Mouse (Mus musculus) kidney, embryonic 16.5 days (tissue): ENCODE results near the gene Acot8. TPM values are rescaled to one million over a fixed set of nuclear protein-coding genes. Genes with fewer than 3 reads are reported as not detected.

Experiments
- ATAC-seq: fragments of 200-750 bp; cut with Nextera tagmentation; 2 replicates; pipeline ENCODE4 v1.8.0; 2017; ENCODE audit warnings: moderate TSS enrichment; ENCODE audit not compliant: low FRiP score, low TSS enrichment
- H3K27ac ChIP-seq: fragments of 300-500 bp; sonication (generic); 2 replicates; pipeline ENCODE4 v1.5.1; 2014; ENCODE audit warnings: low read length
- H3K27me3 ChIP-seq: fragments of 300-500 bp; sonication (generic); 2 replicates; pipeline ENCODE4 v1.6.1; 2014; ENCODE audit warnings: low read length, control low read depth, mixed read lengths; ENCODE audit not compliant: insufficient read depth
- H3K36me3 ChIP-seq: fragments of 300-500 bp; sonication (generic); 2 replicates; pipeline ENCODE4 v1.6.1; 2014; ENCODE audit warnings: low read length, control low read depth, mixed read lengths; ENCODE audit not compliant: insufficient read depth
- H3K4me1 ChIP-seq: fragments of 300-500 bp; sonication (generic); 2 replicates; pipeline ENCODE4 v1.6.1; 2014; ENCODE audit warnings: low read length, control low read depth, mixed read lengths; ENCODE audit not compliant: insufficient read depth
- H3K4me2 ChIP-seq: fragments of 300-500 bp; sonication (generic); replicated peaks from 2 replicates; pipeline ENCODE4 v1.6.1; 2014; ENCODE audit warnings: low read depth, low read length
- H3K4me3 ChIP-seq: fragments of 300-500 bp; sonication (generic); 2 replicates; pipeline ENCODE4 v1.5.1; 2014; ENCODE audit warnings: mild to moderate bottlenecking, low read length
- H3K9ac ChIP-seq: fragments of 300-500 bp; sonication (generic); replicated peaks from 2 replicates; pipeline ENCODE4 v1.6.1; 2014; ENCODE audit warnings: low read length
- H3K9me3 ChIP-seq: fragments of 300-500 bp; sonication (generic); 2 replicates; pipeline ENCODE4 v1.6.1; 2016; ENCODE audit warnings: low read length, control low read depth
- WGBS: fragments of 180-500 bp; shearing (Covaris S2); extraction: QIAGEN DNeasy Blood & Tissue Kit; methylation state at CpG from one replicate; pipeline ENCODE4 v1.1.7; 2014; 5-methylcytosine and 5-hydroxymethylcytosine counted together
- polyA plus RNA-seq: library from polyadenylated mRNA; unstranded; fragments of >200 nt; fragmentation: Nextera tagmentation; extraction: Ambion mirVana; gene quantifications from 2 replicates; pipeline ENCODE4 v1.2.1, GENCODE M21; 2015

Acot8 gene
- polyA plus RNA-seq, 1 experiment from 2014 or later: 30.8 TPM

GRCm38 (mm10) chr2:164829090-164829489 is 24.4 kb upstream of the Acot8 start:
- WGBS: 96% methylated on average over 1 of the region's 1 CpGs
- peaks cover 27% of the 10 kb centered on the region for H3K36me3 ChIP-seq
- no peak for ATAC-seq

DNA sequence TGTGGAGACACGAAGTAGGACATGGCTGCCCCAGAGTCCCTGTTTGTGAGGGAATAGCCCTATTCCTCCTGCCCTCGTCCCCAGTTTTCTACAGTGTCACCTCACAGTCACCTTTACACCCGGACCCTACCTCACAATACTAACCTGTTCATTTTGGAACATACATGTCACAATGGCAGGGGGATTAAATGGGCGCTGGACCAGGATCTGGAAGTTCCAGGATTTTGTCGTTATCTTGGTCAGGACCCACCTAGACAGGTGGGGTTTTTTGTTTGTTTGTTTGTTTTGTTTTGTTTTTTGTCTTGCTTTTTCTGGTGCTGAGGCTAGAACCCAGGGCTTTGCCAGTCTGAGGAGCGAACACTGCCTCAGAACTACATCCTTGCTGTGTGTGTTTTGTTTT is 23.8 kb upstream of the Acot8 start, which contains the start of gene Spata25:
Gene Spata25, minus strand, starts transcription at position 101 of the 400 bp plus-strand sequence.
- 81% methylated on average over 6 of the region's 6 CpGs for WGBS
- Histone ChIP-seq H3K9me3 (no peaks in the 10 kb centered on the region), H3K9ac (no peak within 1 kb of the TSS), H3K4me1 (peaks cover 7% of the 10 kb centered on the region), H3K36me3 (peaks cover 27% of the 10 kb centered on the region), H3K27ac (no peak within 1 kb of the TSS), H3K4me2 (no peak within 1 kb of the TSS), H3K4me3 (no peak within 1 kb of the TSS), H3K27me3 (no peaks in the 10 kb centered on the region)
- ATAC-seq: no peak

More at GRCm38 (mm10) chr2:164829090-164829489, 24.4 kb upstream of the Acot8 start:
- Histone ChIP-seq H3K4me1 (peaks cover 2% of the 10 kb centered on the region), H3K9ac (no peak overlapping the region), H3K9me3 (no peaks in the 10 kb centered on the region), H3K4me2 (no peak overlapping the region), H3K27ac (no peak overlapping the region), H3K4me3 (no peak overlapping the region), H3K27me3 (no peaks in the 10 kb centered on the region)

DNA sequence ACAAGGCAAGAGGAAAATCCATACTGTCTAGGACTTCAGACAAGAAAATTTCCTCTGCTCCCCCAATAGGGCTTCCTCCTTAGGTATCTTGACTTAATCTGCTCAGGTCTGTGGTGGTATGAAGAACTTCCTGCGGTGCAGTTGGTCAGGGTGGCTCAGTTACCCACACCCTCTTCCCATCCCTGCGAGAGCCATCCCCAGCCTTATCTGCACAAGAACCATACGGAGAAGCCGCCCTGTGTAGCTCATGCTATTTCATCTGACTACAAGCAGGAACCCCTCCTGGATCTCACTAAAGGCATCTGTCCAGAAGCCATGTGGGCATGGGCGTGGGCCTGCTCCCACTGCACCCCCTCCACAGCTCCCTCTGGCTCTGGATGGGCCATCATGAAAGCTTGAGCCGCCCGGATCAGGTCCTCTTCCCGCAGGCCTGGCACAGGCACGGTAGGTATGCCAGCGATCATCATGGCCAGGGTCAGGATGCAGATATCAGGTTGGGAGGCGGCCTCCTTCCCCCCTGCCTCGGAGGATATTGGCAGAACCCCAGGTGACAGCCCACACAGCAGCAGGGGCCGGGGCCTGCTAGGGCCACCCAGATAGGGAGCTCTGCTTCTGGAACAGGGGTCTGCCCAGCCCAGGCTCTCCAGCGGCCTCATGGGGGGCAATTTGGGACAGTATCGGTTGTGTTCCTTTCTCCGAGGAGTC is 22.6 kb upstream of the Acot8 start:
- no peak overlapping the region for H3K4me3 ChIP-seq
- no peak for ATAC-seq
- H3K9me3 ChIP-seq: no peaks in the 10 kb centered on the region
- peaks cover 12% of the 10 kb centered on the region for H3K4me1 ChIP-seq
- H3K27me3 ChIP-seq: no peaks in the 10 kb centered on the region
- H3K9ac ChIP-seq: no peak overlapping the region
- WGBS: 88% methylated on average over 16 of the region's 16 CpGs
- H3K4me2 ChIP-seq: no peak overlapping the region
- H3K36me3 ChIP-seq: peaks cover 27% of the 10 kb centered on the region
- H3K27ac ChIP-seq: no peak overlapping the region

GRCm38 (mm10) chr2:164825521-164825920 is 20.8 kb upstream of the Acot8 start:
- 94% methylated on average over 17 of the region's 17 CpGs for WGBS
- no peak overlapping the region for H3K4me2 ChIP-seq
- H3K9me3 ChIP-seq: no peaks in the 10 kb centered on the region
- H3K4me1 ChIP-seq: peaks cover 14% of the 10 kb centered on the region
- no peak overlapping the region for H3K9ac ChIP-seq
- peaks cover 27% of the 10 kb centered on the region for H3K36me3 ChIP-seq
- no peaks in the 10 kb centered on the region for H3K27me3 ChIP-seq
- H3K4me3 ChIP-seq: no peak overlapping the region
- ATAC-seq: no peak
- no peak overlapping the region for H3K27ac ChIP-seq

DNA sequence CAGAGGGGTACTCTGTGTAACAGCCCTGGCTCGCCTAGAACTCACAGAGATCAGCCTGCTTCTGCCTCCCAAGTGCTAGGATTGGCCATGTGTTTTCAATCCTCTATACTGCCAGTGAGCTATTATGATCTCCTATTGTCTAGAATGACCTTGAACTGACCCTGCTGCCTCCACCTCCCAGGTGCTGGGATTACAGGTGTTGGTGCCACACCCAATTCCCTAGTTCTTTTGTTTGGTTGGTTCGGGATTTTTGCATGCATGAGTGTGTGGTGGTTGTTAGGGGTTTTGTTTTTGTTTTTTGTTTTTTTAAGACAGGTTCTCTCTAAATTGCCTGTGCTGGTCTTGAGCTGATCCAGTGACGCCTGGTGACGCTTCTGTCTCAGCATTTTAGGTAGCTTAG is 19.3 kb upstream of the Acot8 start:
- H3K27me3 ChIP-seq: no peaks in the 10 kb centered on the region
- peaks cover 27% of the 10 kb centered on the region for H3K36me3 ChIP-seq
- no peak overlapping the region for H3K27ac ChIP-seq
- no peak overlapping the region for H3K4me3 ChIP-seq
- H3K9ac ChIP-seq: no peak overlapping the region
- 0 out of 2 replicates have a peak overlapping the region, but pooled peaks have one; percentile 54 for H3K4me2 ChIP-seq
- no peaks in the 10 kb centered on the region for H3K9me3 ChIP-seq
- H3K4me1 ChIP-seq: peaks cover 14% of the 10 kb centered on the region
- ATAC-seq: no peak
- WGBS: 90% methylated on average over 4 of the region's 4 CpGs

- Histone ChIP-seq H3K4me3 (peak overlapping the region; percentile 89), H3K27me3 (no peaks in the 10 kb centered on the region), H3K9me3 (no peaks in the 10 kb centered on the region), H3K4me2 (peak overlapping the region; percentile 54), H3K9ac (peak overlapping the region; percentile 78), H3K27ac (peak overlapping the region; percentile 86), H3K36me3 (peaks cover 27% of the 10 kb centered on the region), H3K4me1 (peaks cover 14% of the 10 kb centered on the region)
- peak; percentile 78 for ATAC-seq
- 2% methylated on average over 10 of the region's 10 CpGs for WGBS
Measured at GRCm38 (mm10) chr2:164823181-164823585, 18.5 kb upstream of the Acot8 start.

GRCm38 (mm10) chr2:164822636-164823165 is 18.0 kb upstream of the Acot8 start, which contains the start of gene Zswim1:
Gene Zswim1, plus strand, starts transcription at chr2:164822686.
- Histone ChIP-seq H3K9me3 (no peaks in the 10 kb centered on the region), H3K4me2 (peak within 1 kb of the TSS; percentile 59), H3K9ac (peak within 1 kb of the TSS; percentile 78), H3K36me3 (peaks cover 26% of the 10 kb centered on the region), H3K27me3 (no peaks in the 10 kb centered on the region), H3K4me3 (peak within 1 kb of the TSS; percentile 89), H3K27ac (peak within 1 kb of the TSS; percentile 86), H3K4me1 (peaks cover 14% of the 10 kb centered on the region)
- 2% methylated on average over 32 of the region's 32 CpGs for WGBS
- ATAC-seq: peak; percentile 99

- 91% methylated on average over 6 of the region's 6 CpGs for WGBS
- Histone ChIP-seq H3K36me3 (peaks cover 14% of the 10 kb centered on the region), H3K4me2 (no peak overlapping the region), H3K27me3 (no peaks in the 10 kb centered on the region), H3K9ac (no peak overlapping the region), H3K4me1 (peaks cover 23% of the 10 kb centered on the region), H3K4me3 (no peak overlapping the region), H3K9me3 (no peaks in the 10 kb centered on the region), H3K27ac (no peak overlapping the region)
- ATAC-seq: no peak
Measured at GRCm38 (mm10) chr2:164821060-164821459, 16.4 kb upstream of the Acot8 start.

- ATAC-seq: no peak
- WGBS: 61% methylated on average over 5 of the region's 5 CpGs
- H3K4me3 ChIP-seq: no peak overlapping the region
- H3K36me3 ChIP-seq: no peaks in the 10 kb centered on the region; the same call in 1 of the 2 replicates
- H3K9ac ChIP-seq: no peak overlapping the region
- H3K27me3 ChIP-seq: no peaks in the 10 kb centered on the region
- H3K4me1 ChIP-seq: peaks cover 15% of the 10 kb centered on the region
- no peak overlapping the region for H3K4me2 ChIP-seq
- no peak overlapping the region for H3K27ac ChIP-seq
- no peaks in the 10 kb centered on the region for H3K9me3 ChIP-seq
Measured at GRCm38 (mm10) chr2:164817703-164818102, 13.0 kb upstream of the Acot8 start.

DNA sequence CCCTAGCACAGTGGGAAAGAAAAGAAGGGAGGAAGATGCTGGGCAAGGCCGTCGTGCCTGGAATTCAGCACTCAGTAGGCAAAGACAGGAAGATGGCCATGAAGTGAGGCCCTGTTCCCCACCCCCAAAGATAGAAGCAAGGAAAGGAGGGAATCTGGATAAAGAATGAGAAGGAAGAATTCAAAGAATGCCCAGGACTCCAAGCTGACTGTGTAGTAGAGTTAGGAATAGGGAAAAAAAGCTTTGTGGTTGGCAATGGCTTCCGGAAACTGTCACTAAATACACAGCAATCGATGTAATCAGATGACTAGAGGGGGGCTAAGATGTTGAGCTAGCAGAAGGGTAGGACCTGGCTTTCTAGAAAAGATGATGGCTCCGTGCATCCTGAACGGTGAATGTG is 12.5 kb upstream of the Acot8 start:
- H3K27ac ChIP-seq: no peak overlapping the region
- peaks cover 11% of the 10 kb centered on the region for H3K4me1 ChIP-seq
- no peaks in the 10 kb centered on the region for H3K9me3 ChIP-seq
- no peaks in the 10 kb centered on the region for H3K27me3 ChIP-seq
- 87% methylated on average over 6 of the region's 6 CpGs for WGBS
- H3K9ac ChIP-seq: no peak overlapping the region
- no peak overlapping the region for H3K4me2 ChIP-seq
- H3K4me3 ChIP-seq: no peak overlapping the region
- no peak for ATAC-seq
- H3K36me3 ChIP-seq: no peaks in the 10 kb centered on the region; the same call in 1 of the 2 replicates
